Mouse (Mus musculus) ES-Bruce4 (cell line): Measurements from ENCODE around the gene Tor4a.

ENCODE experiments used
- CTCF ChIP-seq: IDR thresholded peaks from one replicate; pipeline ENCODE4 v1.8.1; 2011; ENCODE audit warnings: low read depth, low read length
- EP300 ChIP-seq: IDR thresholded peaks from 2 replicates; pipeline ENCODE4 v1.6.1; 2011; ENCODE audit warnings: low read depth, low read length; ENCODE audit not compliant: insufficient read depth

GRCm38 (mm10) chr2:25210686-25211085, 14.0 kb upstream of the Tor4a start:
- TF ChIP-seq CTCF: no peak
- TF ChIP-seq EP300: no peak
